Mouse (Mus musculus) small intestine, adult 2 months (tissue): ENCODE results near the gene Usp8.

Source experiments
- CTCF ChIP-seq: fragments of 200-500 bp; IDR thresholded peaks from 2 replicates; pipeline ENCODE4 v1.5.1; 2012; ENCODE audit warnings: low read depth, mild to moderate bottlenecking, control low read depth, inconsistent platforms, low read length, moderate library complexity, mixed read lengths; ENCODE audit not compliant: insufficient replicate concordance, insufficient read length; ENCODE audit errors: extremely low read depth
- POLR2A ChIP-seq: fragments of 200-500 bp; IDR thresholded peaks from 2 replicates; pipeline ENCODE4 v1.6.1; 2012; ENCODE audit warnings: low read depth, mild to moderate bottlenecking, control low read depth, inconsistent platforms, low read length, moderate library complexity

DNA sequence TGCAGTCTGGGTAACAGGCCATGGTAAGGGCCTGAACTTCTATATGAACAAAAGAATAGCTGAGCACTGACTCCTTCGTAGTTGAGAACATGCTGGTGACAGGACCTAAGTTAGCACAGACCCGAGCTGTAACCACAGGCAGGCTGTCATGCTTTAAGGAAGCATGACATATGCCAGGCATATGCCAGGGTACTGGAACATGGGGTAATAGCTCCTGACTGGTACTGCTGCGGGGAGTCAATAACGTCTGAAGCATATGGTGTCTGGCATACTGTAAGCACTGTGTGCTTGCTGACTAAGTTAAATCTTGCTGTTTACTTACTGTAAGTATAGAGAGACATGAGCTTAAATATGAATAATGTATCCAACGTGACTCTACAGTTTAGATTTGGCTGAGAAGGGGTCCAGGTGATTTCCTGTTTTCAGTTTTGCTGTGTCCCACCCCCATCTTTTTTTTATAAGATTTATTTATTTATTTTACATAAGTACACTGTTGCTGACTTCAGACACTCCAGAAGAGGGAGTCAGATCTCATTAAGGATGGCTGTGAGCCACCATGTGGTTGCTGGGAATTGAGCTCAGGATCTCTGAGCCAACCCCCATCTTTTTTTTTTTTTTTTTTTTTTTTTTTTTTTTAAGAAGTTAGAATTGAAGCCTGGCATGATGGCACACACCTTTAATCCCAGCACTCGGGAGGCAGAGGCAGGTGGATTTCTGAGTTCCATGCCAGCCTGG, 28.4 kb downstream of the Usp8 start:
- no peak for TF ChIP-seq POLR2A
- TF ChIP-seq CTCF, result no peak
